Mouse (Mus musculus) ES-Bruce4 (cell line): ENCODE measurements at regions not wholly inside any gene's neighbourhood (a gene's known extent, or its start where the extent isn't known, plus 50 kb on each side); places are given as distances from the start of the nearest gene placed in this dataset.

Experiments used
- H3K27ac ChIP-seq: 2 replicates; pipeline ENCODE4 v1.5.1; 2012; ENCODE audit warnings: low read length, inconsistent platforms; ENCODE audit not compliant: insufficient read depth
- H3K27me3 ChIP-seq: 2 replicates; pipeline ENCODE4 v1.6.1; 2012; ENCODE audit warnings: mild to moderate bottlenecking, low read length, inconsistent platforms; ENCODE audit not compliant: control insufficient read depth, poor library complexity, insufficient read depth, severe bottlenecking
- H3K36me3 ChIP-seq: 2 replicates; pipeline ENCODE4 v1.6.1; 2012; ENCODE audit warnings: inconsistent platforms, mild to moderate bottlenecking, low read length, moderate library complexity; ENCODE audit not compliant: control insufficient read depth, poor library complexity, insufficient read depth, severe bottlenecking
- H3K4me1 ChIP-seq: one replicate; pipeline ENCODE4 v1.8.1; 2011; ENCODE audit warnings: low read length; ENCODE audit not compliant: control insufficient read depth, insufficient read depth
- H3K4me3 ChIP-seq: 2 replicates; pipeline ENCODE4 v1.5.1; 2011; ENCODE audit warnings: low read depth, mild to moderate bottlenecking, low read length
- H3K9ac ChIP-seq: 2 replicates; pipeline ENCODE4 v1.6.1; 2012; ENCODE audit warnings: low read depth, mild to moderate bottlenecking, inconsistent platforms; ENCODE audit not compliant: poor library complexity, severe bottlenecking
- H3K9me3 ChIP-seq: replicated peaks from 2 replicates; pipeline ENCODE4 v1.6.1; 2012; ENCODE audit warnings: mild to moderate bottlenecking, low read length, inconsistent platforms; ENCODE audit not compliant: control insufficient read depth, poor library complexity, insufficient read depth, severe bottlenecking
- CTCF ChIP-seq: IDR thresholded peaks from one replicate; pipeline ENCODE4 v1.8.1; 2011; ENCODE audit warnings: low read depth, low read length
- EP300 ChIP-seq: IDR thresholded peaks from 2 replicates; pipeline ENCODE4 v1.6.1; 2011; ENCODE audit warnings: low read depth, low read length; ENCODE audit not compliant: insufficient read depth
- POLR2A ChIP-seq: IDR thresholded peaks from one replicate; pipeline ENCODE4 v1.8.1; 2011; ENCODE audit warnings: low read length; ENCODE audit not compliant: insufficient read depth

GRCm38 (mm10) chr11:111568876-111569275, 502.9 kb downstream of the Kcnj2 start:
- Histone ChIP-seq H3K9ac (no peak overlapping the region), H3K4me1 (no peaks in the 10 kb centered on the region), H3K27ac (no peak overlapping the region), H3K9me3 (no peaks in the 10 kb centered on the region; the same call in 1 of the 2 replicates), H3K27me3 (peaks cover 2% of the 10 kb centered on the region; the same call in 1 of the 2 replicates), H3K4me3 (no peak overlapping the region), H3K36me3 (no peaks in the 10 kb centered on the region)
- TF ChIP-seq CTCF, result no peak
- TF ChIP-seq EP300, result no peak
- TF ChIP-seq POLR2A, result no peak

- Histone ChIP-seq H3K36me3 (no peaks in the 10 kb centered on the region), H3K9ac (no peak overlapping the region), H3K27ac (no peak overlapping the region), H3K9me3 (no peaks in the 10 kb centered on the region), H3K4me3 (no peak overlapping the region), H3K27me3 (no peaks in the 10 kb centered on the region), H3K4me1 (no peaks in the 10 kb centered on the region)
- TF ChIP-seq EP300 (no peak), POLR2A (no peak), CTCF (no peak)
Measured at GRCm38 (mm10) chr11:111577883-111578282, 511.9 kb downstream of the Kcnj2 start.

GRCm38 (mm10) chr11:111582980-111583379, 517.0 kb downstream of the Kcnj2 start:
- Histone ChIP-seq H3K36me3 (no peaks in the 10 kb centered on the region), H3K4me3 (no peak overlapping the region), H3K9ac (no peak overlapping the region), H3K27ac (no peak overlapping the region), H3K4me1 (no peaks in the 10 kb centered on the region), H3K27me3 (peaks cover 3% of the 10 kb centered on the region), H3K9me3 (no peaks in the 10 kb centered on the region)
- no peak for TF ChIP-seq EP300
- no peak for TF ChIP-seq CTCF

DNA sequence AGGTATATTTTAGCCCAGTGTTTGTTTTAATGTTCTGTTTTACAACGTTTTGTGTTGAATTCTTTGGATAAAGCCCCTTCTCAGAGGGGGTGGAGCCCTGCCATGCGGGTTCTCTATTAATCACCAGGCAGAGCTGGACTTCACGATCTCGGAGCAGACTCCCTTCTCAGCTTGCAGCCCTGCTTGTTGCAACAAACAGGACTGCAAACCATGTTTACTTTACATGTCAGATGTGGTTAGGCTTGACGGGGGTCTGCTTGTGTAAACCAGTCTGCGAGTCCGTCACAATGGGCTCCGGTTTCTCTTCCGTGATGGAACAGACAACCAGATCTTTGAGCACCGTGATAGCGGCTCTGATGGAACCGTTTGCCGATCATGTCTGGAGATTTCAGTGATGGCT, 517.6 kb downstream of the Kcnj2 start:
- H3K36me3 ChIP-seq, result no peaks in the 10 kb centered on the region
- peaks cover 3% of the 10 kb centered on the region for H3K27me3 ChIP-seq
- H3K4me1 ChIP-seq, result no peaks in the 10 kb centered on the region
- no peak for TF ChIP-seq EP300
- TF ChIP-seq POLR2A, result no peak
- no peak for TF ChIP-seq CTCF
- no peaks in the 10 kb centered on the region for H3K9me3 ChIP-seq
- no peak overlapping the region for H3K9ac ChIP-seq
- no peak overlapping the region for H3K27ac ChIP-seq
- no peak overlapping the region for H3K4me3 ChIP-seq

GRCm38 (mm10) chr11:111599456-111599855, 533.5 kb downstream of the Kcnj2 start:
- Histone ChIP-seq H3K27ac (no peak overlapping the region), H3K9ac (no peak overlapping the region), H3K27me3 (no peaks in the 10 kb centered on the region), H3K36me3 (no peaks in the 10 kb centered on the region), H3K4me3 (no peak overlapping the region), H3K9me3 (no peaks in the 10 kb centered on the region), H3K4me1 (no peaks in the 10 kb centered on the region)
- TF ChIP-seq POLR2A, result no peak
- TF ChIP-seq CTCF, result no peak
- TF ChIP-seq EP300, result no peak

GRCm38 (mm10) chr11:111605146-111605545, 539.2 kb downstream of the Kcnj2 start:
- H3K9ac ChIP-seq, result no peak overlapping the region
- no peaks in the 10 kb centered on the region for H3K36me3 ChIP-seq
- H3K27me3 ChIP-seq, result no peaks in the 10 kb centered on the region
- peaks cover 3% of the 10 kb centered on the region; the same call in 1 of the 2 replicates for H3K9me3 ChIP-seq
- H3K4me1 ChIP-seq, result no peaks in the 10 kb centered on the region
- H3K4me3 ChIP-seq, result no peak overlapping the region
- TF ChIP-seq EP300, result no peak
- H3K27ac ChIP-seq, result no peak overlapping the region
